Mouse (Mus musculus) liver, embryonic 16.5 days (tissue): ENCODE results near the gene Plekha6. TPM values are rescaled to one million over a fixed set of nuclear protein-coding genes. Genes with fewer than 3 reads are reported as not detected.

Experiments
- ATAC-seq: fragments of 200-750 bp; cut with Nextera tagmentation; 2 replicates; pipeline ENCODE4 v1.8.0; 2017; ENCODE audit warnings: low read depth, mild to moderate bottlenecking, moderate number of reproducible peaks, moderate library complexity
- H3K27ac ChIP-seq: fragments of 300-500 bp; sonication (generic); 2 replicates; pipeline ENCODE4 v1.5.1; 2014; ENCODE audit warnings: mild to moderate bottlenecking, low read length
- H3K27me3 ChIP-seq: fragments of 300-500 bp; sonication (generic); 2 replicates; pipeline ENCODE4 v1.6.1; 2014; ENCODE audit warnings: low read depth, low read length, mixed read lengths; ENCODE audit not compliant: control insufficient read depth, insufficient read depth
- H3K36me3 ChIP-seq: fragments of 300-500 bp; sonication (generic); 2 replicates; pipeline ENCODE4 v1.6.1; 2014; ENCODE audit warnings: mild to moderate bottlenecking; ENCODE audit not compliant: control insufficient read depth, insufficient read depth
- H3K4me1 ChIP-seq: fragments of 300-500 bp; sonication (generic); 2 replicates; pipeline ENCODE4 v1.6.1; 2014; ENCODE audit warnings: low read depth, low read length, mixed read lengths; ENCODE audit not compliant: control insufficient read depth
- H3K4me2 ChIP-seq: fragments of 300-500 bp; sonication (generic); 2 replicates; pipeline ENCODE4 v1.6.1; 2014; ENCODE audit warnings: low read depth, low read length, mixed read lengths
- H3K4me3 ChIP-seq: fragments of 300-500 bp; sonication (generic); 2 replicates; pipeline ENCODE4 v1.5.1; 2014; ENCODE audit warnings: low read depth, mild to moderate bottlenecking, low read length
- H3K9ac ChIP-seq: fragments of 300-500 bp; sonication (generic); 2 replicates; pipeline ENCODE4 v1.6.1; 2014; ENCODE audit warnings: low read depth, low read length
- H3K9me3 ChIP-seq: fragments of 300-500 bp; sonication (generic); replicated peaks from 2 replicates; pipeline ENCODE4 v1.6.1; 2016; ENCODE audit warnings: low read length; ENCODE audit not compliant: control insufficient read depth
- WGBS: fragments of 180-500 bp; shearing (Covaris S2); extraction: QIAGEN DNeasy Blood & Tissue Kit; methylation state at CpG from one replicate; pipeline ENCODE4 v1.1.7; 2014; ENCODE audit not compliant: insufficient replicate concordance; 5-methylcytosine and 5-hydroxymethylcytosine counted together
- polyA plus RNA-seq: library from polyadenylated mRNA; unstranded; fragments of >200 nt; fragmentation: Nextera tagmentation; extraction: Ambion mirVana; gene quantifications from 2 replicates; pipeline ENCODE4 v1.2.1, GENCODE M21; 2015

Gene Plekha6
- polyA plus RNA-seq, 1 experiment from 2014 or later: 3.7 TPM

GRCm38 (mm10) chr1:133134071-133134470 is 29.9 kb upstream of the Plekha6 start:
- Histone ChIP-seq H3K36me3 (peaks cover 49% of the 10 kb centered on the region), H3K4me3 (peak overlapping the region; percentile 75), H3K4me2 (peak overlapping the region; percentile 81), H3K4me1 (peaks cover 37% of the 10 kb centered on the region), H3K27me3 (no peaks in the 10 kb centered on the region), H3K27ac (peak overlapping the region; percentile 99), H3K9me3 (no peaks in the 10 kb centered on the region), H3K9ac (peak overlapping the region; percentile 90)
- under 1% methylated on average over 4 of the region's 4 CpGs for WGBS
- ATAC-seq: no peak

- no peaks in the 10 kb centered on the region for H3K9me3 ChIP-seq
- no peak for ATAC-seq
- peak overlapping the region; percentile 81 for H3K4me2 ChIP-seq
- H3K9ac ChIP-seq: peak overlapping the region; percentile 90
- peaks cover 55% of the 10 kb centered on the region for H3K36me3 ChIP-seq
- peak overlapping the region; percentile 75 for H3K4me3 ChIP-seq
- 0 out of 2 replicates have a peak overlapping the region, but pooled peaks have one; percentile 34 for H3K27ac ChIP-seq
- 2% methylated on average over 4 of the region's 4 CpGs for WGBS
- H3K27me3 ChIP-seq: no peaks in the 10 kb centered on the region
- peaks cover 34% of the 10 kb centered on the region for H3K4me1 ChIP-seq
Measured at GRCm38 (mm10) chr1:133134881-133135280, 29.1 kb upstream of the Plekha6 start.

GRCm38 (mm10) chr1:133135808-133136207 is 28.2 kb upstream of the Plekha6 start:
- Histone ChIP-seq H3K27ac (no peak overlapping the region), H3K4me3 (peak overlapping the region; percentile 75), H3K36me3 (peaks cover 64% of the 10 kb centered on the region), H3K9me3 (no peaks in the 10 kb centered on the region), H3K27me3 (no peaks in the 10 kb centered on the region), H3K4me1 (peaks cover 28% of the 10 kb centered on the region), H3K9ac (peak overlapping the region; percentile 47), H3K4me2 (peak overlapping the region; percentile 81)
- no peak for ATAC-seq
- 38% methylated on average over 5 of the region's 5 CpGs for WGBS

GRCm38 (mm10) chr1:133138401-133138800 is 25.6 kb upstream of the Plekha6 start:
- peaks cover 72% of the 10 kb centered on the region for H3K36me3 ChIP-seq
- no peaks in the 10 kb centered on the region for H3K27me3 ChIP-seq
- H3K27ac ChIP-seq: no peak overlapping the region
- no peak for ATAC-seq
- 79% methylated on average over 1 of the region's 1 CpGs for WGBS
- peaks cover 28% of the 10 kb centered on the region for H3K4me1 ChIP-seq
- H3K4me2 ChIP-seq: no peak overlapping the region
- H3K9ac ChIP-seq: no peak overlapping the region
- H3K4me3 ChIP-seq: no peak overlapping the region
- no peaks in the 10 kb centered on the region for H3K9me3 ChIP-seq

- Histone ChIP-seq H3K9ac (no peak overlapping the region), H3K4me3 (no peak overlapping the region), H3K9me3 (no peaks in the 10 kb centered on the region; the same call in 1 of the 2 replicates), H3K4me1 (no peaks in the 10 kb centered on the region), H3K27ac (no peak overlapping the region), H3K27me3 (no peaks in the 10 kb centered on the region), H3K36me3 (peaks cover 9% of the 10 kb centered on the region), H3K4me2 (no peak overlapping the region)
- 0 out of 2 replicates have a peak, but pooled peaks have one; percentile 24 for ATAC-seq
- WGBS: 57% methylated on average over 22 of the region's 22 CpGs
Measured at GRCm38 (mm10) chr1:133146014-133147009, 17.7 kb upstream of the Plekha6 start.

- H3K4me2 ChIP-seq: no peak overlapping the region
- no peaks in the 10 kb centered on the region for H3K4me1 ChIP-seq
- no peak overlapping the region for H3K4me3 ChIP-seq
- H3K9me3 ChIP-seq: no peaks in the 10 kb centered on the region; the same call in 1 of the 2 replicates
- 73% methylated on average over 5 of the region's 5 CpGs for WGBS
- ATAC-seq: no peak
- H3K9ac ChIP-seq: no peak overlapping the region
- H3K27me3 ChIP-seq: no peaks in the 10 kb centered on the region
- H3K36me3 ChIP-seq: peaks cover 3% of the 10 kb centered on the region; the same call in 1 of the 2 replicates
- no peak overlapping the region for H3K27ac ChIP-seq
Measured at GRCm38 (mm10) chr1:133147324-133147723, 16.7 kb upstream of the Plekha6 start.

GRCm38 (mm10) chr1:133148122-133148521 is 15.9 kb upstream of the Plekha6 start:
- no peak overlapping the region for H3K27ac ChIP-seq
- WGBS: 83% methylated on average over 8 of the region's 8 CpGs
- no peaks in the 10 kb centered on the region; the same call in 1 of the 2 replicates for H3K9me3 ChIP-seq
- no peak overlapping the region for H3K4me3 ChIP-seq
- no peaks in the 10 kb centered on the region for H3K36me3 ChIP-seq
- H3K4me2 ChIP-seq: no peak overlapping the region
- no peaks in the 10 kb centered on the region for H3K4me1 ChIP-seq
- no peak overlapping the region for H3K9ac ChIP-seq
- no peaks in the 10 kb centered on the region for H3K27me3 ChIP-seq
- no peak for ATAC-seq

- Histone ChIP-seq H3K36me3 (no peaks in the 10 kb centered on the region), H3K27me3 (no peaks in the 10 kb centered on the region), H3K27ac (no peak overlapping the region), H3K4me1 (no peaks in the 10 kb centered on the region), H3K4me2 (no peak overlapping the region), H3K4me3 (no peak overlapping the region), H3K9me3 (no peaks in the 10 kb centered on the region; the same call in 1 of the 2 replicates), H3K9ac (no peak overlapping the region)
- WGBS: 84% methylated on average over 2 of the region's 2 CpGs
- no peak for ATAC-seq
Measured at GRCm38 (mm10) chr1:133150556-133150955, 13.5 kb upstream of the Plekha6 start.

GRCm38 (mm10) chr1:133152213-133152612 is 11.8 kb upstream of the Plekha6 start:
- WGBS: 73% methylated on average over 3 of the region's 3 CpGs
- no peak overlapping the region for H3K4me3 ChIP-seq
- H3K4me2 ChIP-seq: no peak overlapping the region
- H3K36me3 ChIP-seq: no peaks in the 10 kb centered on the region
- H3K9me3 ChIP-seq: no peaks in the 10 kb centered on the region; the same call in 1 of the 2 replicates
- H3K4me1 ChIP-seq: no peaks in the 10 kb centered on the region
- no peak for ATAC-seq
- no peak overlapping the region for H3K9ac ChIP-seq
- no peaks in the 10 kb centered on the region for H3K27me3 ChIP-seq
- no peak overlapping the region for H3K27ac ChIP-seq
